Mouse (Mus musculus) kidney, adult 2 months (tissue): ENCODE results near the gene Pdcd4.

ENCODE experiments used
- CTCF ChIP-seq: fragments of 200-500 bp; conservative IDR thresholded peaks from 2 replicates; pipeline ENCODE4 v1.5.1; 2011; ENCODE audit warnings: low read depth, mild to moderate bottlenecking, control low read depth, low read length, moderate library complexity, mixed read lengths; ENCODE audit not compliant: insufficient read depth, insufficient read length
- POLR2A ChIP-seq: fragments of 200-500 bp; IDR thresholded peaks from one replicate; pipeline ENCODE4 v1.6.1; 2011; ENCODE audit warnings: low read depth, low read length, control low read depth

DNA sequence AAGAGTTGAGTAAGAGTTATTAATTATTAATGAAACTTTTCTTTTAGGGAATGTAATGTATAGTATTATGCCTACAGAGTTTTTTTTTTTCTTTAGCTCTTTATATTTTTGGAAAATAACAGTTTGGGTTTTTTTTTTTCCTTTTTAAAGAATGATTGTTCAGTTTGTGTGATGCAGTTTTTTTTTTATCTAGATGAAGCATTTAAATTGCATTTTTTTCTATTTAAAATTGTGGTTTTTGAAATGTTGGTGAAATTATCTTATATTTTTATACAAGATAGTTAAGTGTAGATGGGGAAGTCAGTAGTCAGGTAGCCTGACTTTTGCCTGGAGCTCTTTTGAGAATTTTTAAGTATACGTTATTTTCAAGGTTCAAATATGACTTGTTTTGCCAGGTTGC lies 34.7 kb downstream of the Pdcd4 start:
- TF ChIP-seq CTCF, result no peak
- TF ChIP-seq POLR2A, result no peak
